Mouse (Mus musculus) erythroblast, embryonic 14.5 days (primary cell): ENCODE results near the gene Ntn4. TPM values are rescaled to one million over a fixed set of nuclear protein-coding genes. Genes with fewer than 3 reads are reported as not detected.

Experiments
- H3K27me3 ChIP-seq: 2 replicates; pipeline ENCODE4 v1.6.1; 2012; ENCODE audit warnings: inconsistent platforms; ENCODE audit not compliant: control insufficient read depth
- H3K36me3 ChIP-seq: 2 replicates; pipeline ENCODE4 v1.6.1; 2012; ENCODE audit warnings: mild to moderate bottlenecking, inconsistent platforms; ENCODE audit not compliant: control insufficient read depth
- H3K4me1 ChIP-seq: 2 replicates; pipeline ENCODE4 v1.6.1; 2012; ENCODE audit warnings: inconsistent platforms; ENCODE audit not compliant: control insufficient read depth
- H3K4me3 ChIP-seq: replicated peaks from 2 replicates; pipeline ENCODE3; 2012; ENCODE audit warnings: moderate library complexity, mild to moderate bottlenecking, inconsistent platforms
- H3K9me3 ChIP-seq: 2 replicates; pipeline ENCODE4 v1.6.1; 2012; ENCODE audit warnings: low read length, inconsistent platforms, mixed read lengths; ENCODE audit not compliant: control insufficient read depth
- GATA1 ChIP-seq: IDR thresholded peaks from 2 replicates; pipeline ENCODE4 v1.6.1; 2012; ENCODE audit warnings: low read length, inconsistent platforms, mixed read lengths
- TAL1 ChIP-seq: IDR thresholded peaks from 3 replicates; pipeline ENCODE4 v1.6.1; 2012; ENCODE audit warnings: low read length, inconsistent platforms, mixed read lengths
- polyA plus RNA-seq: library from polyadenylated mRNA; stranded (reverse); fragments of >175 nt; gene quantifications from 2 replicates; pipeline ENCODE4 v1.2.3, GENCODE M21; 2012

Ntn4 gene
- polyA plus RNA-seq, 1 experiment: not detected

- Histone ChIP-seq H3K27me3 (peaks cover 12% of the 10 kb centered on the region), H3K36me3 (no peaks in the 10 kb centered on the region), H3K9me3 (no peaks in the 10 kb centered on the region), H3K4me1 (no peaks in the 10 kb centered on the region), H3K4me3 (no peak overlapping the region)
- TF ChIP-seq TAL1 (no peak), GATA1 (no peak)
Measured at GRCm38 (mm10) chr10:93633971-93634370, 6.5 kb upstream of the Ntn4 start.

DNA sequence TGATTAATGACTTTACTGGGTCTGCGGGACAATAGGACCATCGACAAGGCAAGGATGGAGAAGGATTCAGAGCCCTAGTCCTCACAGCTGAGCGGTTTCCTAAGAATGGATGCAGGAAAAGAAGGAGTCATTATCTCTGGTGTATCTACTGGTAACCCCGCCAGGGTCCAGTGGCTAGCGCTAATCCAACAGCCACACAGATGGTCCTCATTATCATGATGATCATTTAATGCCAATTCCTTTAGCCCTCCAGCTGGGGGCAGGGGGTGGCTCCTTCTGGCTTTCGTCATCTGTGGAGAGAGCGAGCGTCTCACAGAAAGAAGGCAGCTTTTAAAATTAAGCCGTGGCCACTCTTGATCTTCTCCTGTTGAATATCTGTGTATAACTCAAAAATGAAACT, 4.5 kb upstream of the Ntn4 start:
- H3K36me3 ChIP-seq: no peaks in the 10 kb centered on the region
- H3K9me3 ChIP-seq: no peaks in the 10 kb centered on the region
- 0 out of 2 replicates have a peak, but pooled peaks cover 1% of the 10 kb centered on the region for H3K4me1 ChIP-seq
- TF ChIP-seq TAL1 (no peak), GATA1 (no peak)
- H3K4me3 ChIP-seq: no peak overlapping the region
- H3K27me3 ChIP-seq: peaks cover 32% of the 10 kb centered on the region

DNA sequence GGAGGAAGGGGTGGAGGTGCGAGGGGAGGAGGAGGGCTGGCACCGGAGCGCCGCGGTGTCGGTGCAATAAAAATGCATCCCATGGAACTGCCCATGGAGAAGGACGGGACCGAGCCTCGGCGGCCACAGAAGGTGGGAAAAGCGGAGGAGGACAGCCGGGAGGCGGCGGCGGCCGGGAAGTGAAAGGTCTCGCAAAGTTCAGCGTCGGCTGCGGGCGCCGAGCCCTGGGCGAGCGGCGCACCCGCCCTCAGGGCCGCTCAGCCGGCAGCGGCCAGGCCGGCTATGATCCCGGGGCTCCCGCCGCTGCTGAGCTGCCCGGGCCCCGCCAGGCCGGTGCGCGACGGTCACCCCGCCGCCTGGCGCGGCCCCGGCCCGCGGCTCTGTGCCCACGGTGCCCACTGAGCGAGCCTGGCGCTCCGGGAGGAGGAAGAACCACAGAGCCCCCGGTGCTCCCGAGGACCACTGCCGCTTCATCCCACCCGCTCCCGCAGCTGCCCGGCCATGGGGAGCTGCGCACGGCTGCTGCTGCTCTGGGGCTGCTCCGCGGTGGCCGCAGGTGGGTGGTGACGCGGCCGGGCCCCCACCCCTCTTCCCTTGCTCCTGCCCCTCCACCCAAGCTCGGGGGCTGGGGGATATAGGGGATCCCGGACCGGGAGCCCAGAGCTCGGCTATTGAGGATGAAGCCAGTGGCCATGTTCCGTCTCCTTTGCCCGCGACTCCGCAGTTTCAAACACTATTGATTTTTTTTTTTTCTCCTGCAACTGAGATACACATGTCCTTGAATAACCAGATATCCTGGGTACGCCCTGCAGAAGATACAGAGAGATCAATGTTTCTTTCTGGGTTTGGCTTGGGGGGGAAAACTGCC, 706 bp downstream of the Ntn4 start:
- H3K27me3 ChIP-seq: peaks cover 67% of the 10 kb centered on the region
- H3K4me1 ChIP-seq: peaks cover 17% of the 10 kb centered on the region
- TF ChIP-seq GATA1: no peak
- no peak for TF ChIP-seq TAL1
- no peaks in the 10 kb centered on the region for H3K36me3 ChIP-seq
- H3K4me3 ChIP-seq: peak overlapping the region; percentile 49
- H3K9me3 ChIP-seq: peaks cover 4% of the 10 kb centered on the region; the same call in 1 of the 2 replicates

- TF ChIP-seq TAL1: no peak
- TF ChIP-seq GATA1: no peak
- peak overlapping the region; percentile 49 for H3K4me3 ChIP-seq
- peaks cover 67% of the 10 kb centered on the region for H3K27me3 ChIP-seq
- H3K9me3 ChIP-seq: peaks cover 4% of the 10 kb centered on the region; the same call in 1 of the 2 replicates
- H3K36me3 ChIP-seq: no peaks in the 10 kb centered on the region
- peaks cover 17% of the 10 kb centered on the region for H3K4me1 ChIP-seq
Measured at GRCm38 (mm10) chr10:93641821-93642746, 1.6 kb downstream of the Ntn4 start.

- H3K9me3 ChIP-seq: peaks cover 4% of the 10 kb centered on the region; the same call in 1 of the 2 replicates
- no peak overlapping the region for H3K4me3 ChIP-seq
- H3K27me3 ChIP-seq: peaks cover 64% of the 10 kb centered on the region
- peaks cover 20% of the 10 kb centered on the region for H3K4me1 ChIP-seq
- H3K36me3 ChIP-seq: no peaks in the 10 kb centered on the region
- TF ChIP-seq TAL1: no peak
Measured at GRCm38 (mm10) chr10:93642897-93643296, 2.4 kb downstream of the Ntn4 start.

DNA sequence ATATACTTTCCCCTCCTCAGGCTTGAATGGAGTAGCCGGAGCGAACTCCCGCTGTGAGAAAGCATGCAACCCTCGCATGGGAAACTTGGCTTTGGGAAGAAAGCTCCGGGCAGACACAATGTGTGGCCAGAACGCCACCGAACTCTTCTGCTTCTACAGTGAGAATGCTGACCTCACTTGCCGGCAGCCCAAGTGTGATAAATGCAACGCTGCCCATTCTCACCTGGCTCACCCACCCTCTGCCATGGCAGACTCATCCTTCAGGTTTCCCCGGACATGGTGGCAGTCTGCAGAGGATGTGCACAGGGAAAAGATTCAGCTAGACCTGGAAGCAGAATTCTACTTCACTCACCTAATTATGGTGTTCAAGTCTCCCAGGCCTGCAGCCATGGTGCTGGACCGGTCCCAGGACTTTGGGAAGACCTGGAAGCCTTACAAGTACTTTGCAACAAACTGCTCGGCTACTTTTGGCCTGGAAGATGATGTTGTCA, 4.0 kb downstream of the Ntn4 start:
- Histone ChIP-seq H3K9me3 (peaks cover 4% of the 10 kb centered on the region; the same call in 1 of the 2 replicates), H3K4me3 (no peak overlapping the region), H3K4me1 (peaks cover 28% of the 10 kb centered on the region), H3K27me3 (peaks cover 49% of the 10 kb centered on the region), H3K36me3 (no peaks in the 10 kb centered on the region)
- TF ChIP-seq TAL1 (no peak), GATA1 (no peak)

DNA sequence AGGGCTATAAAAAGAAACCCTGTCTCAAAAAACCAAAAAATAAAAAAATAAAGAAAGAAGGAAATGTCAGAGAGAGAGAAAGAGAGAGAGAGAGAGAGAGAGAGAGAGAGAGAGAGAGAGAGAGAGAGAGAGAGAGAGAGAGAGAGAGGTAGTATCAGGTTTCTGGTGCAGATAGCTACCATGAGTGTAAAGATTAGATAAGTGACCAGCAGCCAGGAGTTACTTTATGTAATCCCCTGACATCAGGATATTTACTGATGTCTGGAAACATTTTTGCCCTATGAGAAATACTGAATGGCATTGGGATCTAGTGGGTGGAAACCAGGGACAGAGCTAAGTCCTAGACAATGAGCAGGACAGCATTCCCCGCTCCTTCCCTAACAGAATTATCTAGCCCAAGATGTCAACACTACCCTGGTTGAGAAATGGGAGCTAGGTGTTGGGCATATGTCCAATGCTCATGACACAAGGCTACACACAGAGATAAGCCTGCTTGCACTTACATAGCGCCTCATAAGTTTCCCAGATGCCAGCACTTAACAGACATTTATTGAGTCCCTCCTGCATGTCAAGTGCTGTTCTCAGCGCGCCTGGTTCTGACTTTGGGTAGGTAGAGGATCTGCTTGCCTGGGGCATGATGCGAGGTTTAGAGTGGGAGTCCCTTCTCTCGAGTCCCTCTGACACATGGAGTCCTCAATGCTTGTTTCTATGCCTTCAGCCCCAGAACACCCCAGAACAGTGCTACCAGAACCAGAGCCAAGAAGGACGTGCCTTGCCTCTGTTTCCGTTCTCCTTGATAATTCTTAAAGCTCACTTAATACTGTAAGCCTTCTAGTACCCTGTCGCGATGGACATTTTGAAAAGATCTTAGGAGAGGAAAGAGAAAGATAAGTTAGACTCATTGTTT, 7.4 kb downstream of the Ntn4 start:
- TF ChIP-seq TAL1 (no peak), GATA1 (no peak)
- no peak overlapping the region for H3K4me3 ChIP-seq
- H3K27me3 ChIP-seq: peaks cover 16% of the 10 kb centered on the region
- no peaks in the 10 kb centered on the region for H3K36me3 ChIP-seq
- no peaks in the 10 kb centered on the region for H3K9me3 ChIP-seq
- H3K4me1 ChIP-seq: peaks cover 12% of the 10 kb centered on the region

DNA sequence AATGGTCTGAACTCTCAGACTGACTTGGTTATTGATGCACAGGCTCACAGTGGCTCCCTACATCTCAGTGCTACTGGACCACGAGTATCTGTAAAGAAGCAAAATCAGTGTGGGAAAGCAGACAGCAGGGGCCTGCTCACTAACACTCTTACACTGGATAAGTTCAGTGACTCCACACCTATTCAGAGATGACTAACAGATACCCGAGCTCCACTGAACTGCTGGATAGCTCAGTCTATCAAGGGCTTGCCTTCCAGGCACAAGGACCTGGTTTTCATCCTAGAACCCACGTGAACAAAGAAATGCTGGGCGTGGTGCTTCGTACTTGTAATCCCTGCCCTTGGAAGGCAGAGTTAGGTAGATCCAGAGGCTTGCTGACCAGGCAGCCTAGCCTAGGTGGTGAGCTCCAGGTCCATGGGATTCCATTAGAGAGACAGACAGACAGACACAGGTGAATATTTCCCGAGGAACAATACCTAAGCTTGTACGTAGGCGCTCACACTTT, 8.2 kb downstream of the Ntn4 start:
- no peaks in the 10 kb centered on the region for H3K9me3 ChIP-seq
- H3K27me3 ChIP-seq: peaks cover 16% of the 10 kb centered on the region
- no peaks in the 10 kb centered on the region for H3K36me3 ChIP-seq
- H3K4me1 ChIP-seq: peaks cover 12% of the 10 kb centered on the region
- no peak overlapping the region for H3K4me3 ChIP-seq
- no peak for TF ChIP-seq GATA1
- no peak for TF ChIP-seq TAL1
